Mouse (Mus musculus) heart, embryonic 10.5 days (tissue): ENCODE results near the gene Pgpep1l. TPM values are rescaled to one million over a fixed set of nuclear protein-coding genes. Genes with fewer than 3 reads are reported as not detected.

Source experiments
- DNase-seq: peaks from one replicate; pipeline ENCODE4 v3.0.0-alpha.2; 2017; ENCODE audit warnings: low spot score
- H3K27ac ChIP-seq: fragments of 300-500 bp; sonication (generic); 2 replicates; pipeline ENCODE4 v1.5.1; 2016; ENCODE audit warnings: mild to moderate bottlenecking
- H3K27me3 ChIP-seq: fragments of 300-500 bp; sonication (generic); 2 replicates; pipeline ENCODE4 v1.6.1; 2016; ENCODE audit warnings: mild to moderate bottlenecking; ENCODE audit not compliant: poor library complexity, insufficient read depth, severe bottlenecking
- H3K36me3 ChIP-seq: fragments of 300-500 bp; sonication (generic); 2 replicates; pipeline ENCODE4 v1.6.1; 2016; ENCODE audit warnings: mild to moderate bottlenecking, moderate library complexity
- H3K4me1 ChIP-seq: fragments of 300-500 bp; sonication (generic); 2 replicates; pipeline ENCODE4 v1.6.1; 2016; ENCODE audit warnings: mild to moderate bottlenecking
- H3K4me3 ChIP-seq: fragments of 300-500 bp; sonication (generic); 2 replicates; pipeline ENCODE4 v1.5.1; 2016; ENCODE audit warnings: mild to moderate bottlenecking, moderate library complexity
- H3K9me3 ChIP-seq: fragments of 300-500 bp; sonication (generic); 2 replicates; pipeline ENCODE4 v1.6.1; 2016; ENCODE audit warnings: mild to moderate bottlenecking, moderate library complexity
- WGBS: fragments of 180-500 bp; shearing (Covaris S2); methylation state at CpG from one replicate; pipeline ENCODE4 v1.1.7; 2016; 5-methylcytosine and 5-hydroxymethylcytosine counted together
- polyA plus RNA-seq: library from polyadenylated mRNA; unstranded; fragments of >200 nt; fragmentation: Nextera tagmentation; extraction: Ambion mirVana; gene quantifications from 2 replicates; pipeline ENCODE4 v1.2.1, GENCODE M21; 2016

Pgpep1l gene
- polyA plus RNA-seq, 1 experiment from 2014 or later = not detected

- H3K4me3 ChIP-seq = no peak overlapping the region
- H3K27me3 ChIP-seq = peaks cover 10% of the 10 kb centered on the region
- 39% methylated on average over 11 of the region's 11 CpGs for WGBS
- H3K36me3 ChIP-seq = no peaks in the 10 kb centered on the region
- no peak for DNase-seq
- 0 out of 2 replicates have a peak, but pooled peaks cover 6% of the 10 kb centered on the region for H3K4me1 ChIP-seq
- no peak overlapping the region for H3K27ac ChIP-seq
- no peaks in the 10 kb centered on the region for H3K9me3 ChIP-seq
Observed at GRCm38 (mm10) chr7:68239220-68239827, 24.7 kb downstream of the Pgpep1l start.

- no peak overlapping the region for H3K27ac ChIP-seq
- H3K27me3 ChIP-seq = peaks cover 10% of the 10 kb centered on the region
- 91% methylated on average over 8 of the region's 8 CpGs for WGBS
- peaks cover 15% of the 10 kb centered on the region for H3K4me1 ChIP-seq
- H3K4me3 ChIP-seq = no peak overlapping the region
- no peaks in the 10 kb centered on the region for H3K9me3 ChIP-seq
- H3K36me3 ChIP-seq = peaks cover under 1% of the 10 kb centered on the region; the same call in 1 of the 2 replicates
- no peak for DNase-seq
Observed at GRCm38 (mm10) chr7:68236817-68237216, 27.2 kb downstream of the Pgpep1l start.

GRCm38 (mm10) chr7:68233619-68234223 is 30.3 kb downstream of the Pgpep1l start:
- Histone ChIP-seq H3K4me3 (0 out of 2 replicates have a peak overlapping the region, but pooled peaks have one; percentile 9), H3K9me3 (no peaks in the 10 kb centered on the region), H3K36me3 (peaks cover 21% of the 10 kb centered on the region), H3K27me3 (no peaks in the 10 kb centered on the region; the same call in 1 of the 2 replicates), H3K4me1 (peaks cover 26% of the 10 kb centered on the region), H3K27ac (no peak overlapping the region)
- 22% methylated on average over 13 of the region's 13 CpGs for WGBS
- DNase-seq = peak; percentile 89

GRCm38 (mm10) chr7:68232521-68232920 is 31.5 kb downstream of the Pgpep1l start:
- Histone ChIP-seq H3K27ac (no peak overlapping the region), H3K4me1 (peaks cover 34% of the 10 kb centered on the region), H3K4me3 (no peak overlapping the region), H3K27me3 (no peaks in the 10 kb centered on the region), H3K36me3 (peaks cover 24% of the 10 kb centered on the region), H3K9me3 (no peaks in the 10 kb centered on the region)
- WGBS = 92% methylated on average over 5 of the region's 5 CpGs
- no peak for DNase-seq

- Histone ChIP-seq H3K4me3 (no peak overlapping the region), H3K27me3 (no peaks in the 10 kb centered on the region), H3K9me3 (no peaks in the 10 kb centered on the region), H3K27ac (no peak overlapping the region), H3K36me3 (peaks cover 41% of the 10 kb centered on the region), H3K4me1 (peaks cover 30% of the 10 kb centered on the region)
- DNase-seq = no peak
- 92% methylated on average over 9 of the region's 9 CpGs for WGBS
Observed at GRCm38 (mm10) chr7:68230831-68231230, 33.2 kb downstream of the Pgpep1l start.

- no peaks in the 10 kb centered on the region for H3K9me3 ChIP-seq
- no peak overlapping the region for H3K4me3 ChIP-seq
- no peak overlapping the region for H3K27ac ChIP-seq
- peaks cover 27% of the 10 kb centered on the region for H3K4me1 ChIP-seq
- H3K27me3 ChIP-seq = no peaks in the 10 kb centered on the region
- no peak for DNase-seq
- WGBS = 37% methylated on average over 6 of the region's 6 CpGs
- H3K36me3 ChIP-seq = peaks cover 62% of the 10 kb centered on the region
Observed at GRCm38 (mm10) chr7:68228491-68228890, 35.5 kb downstream of the Pgpep1l start.

GRCm38 (mm10) chr7:68227621-68228020 is 36.4 kb downstream of the Pgpep1l start:
- H3K27ac ChIP-seq = no peak overlapping the region
- no peaks in the 10 kb centered on the region for H3K27me3 ChIP-seq
- no peak overlapping the region for H3K4me3 ChIP-seq
- no peak for DNase-seq
- no peaks in the 10 kb centered on the region for H3K9me3 ChIP-seq
- H3K36me3 ChIP-seq = peaks cover 68% of the 10 kb centered on the region
- WGBS = 78% methylated on average over 4 of the region's 4 CpGs
- peaks cover 33% of the 10 kb centered on the region for H3K4me1 ChIP-seq

- DNase-seq = no peak
Observed at GRCm38 (mm10) chr7:68227021-68227420, 37.0 kb downstream of the Pgpep1l start.

GRCm38 (mm10) chr7:68225427-68226054 is 38.5 kb downstream of the Pgpep1l start:
- no peak for DNase-seq
- H3K27me3 ChIP-seq = no peaks in the 10 kb centered on the region
- 84% methylated on average over 9 of the region's 9 CpGs for WGBS
- H3K4me3 ChIP-seq = no peak overlapping the region
- H3K4me1 ChIP-seq = peaks cover 30% of the 10 kb centered on the region
- H3K9me3 ChIP-seq = no peaks in the 10 kb centered on the region
- no peak overlapping the region for H3K27ac ChIP-seq
- peaks cover 72% of the 10 kb centered on the region for H3K36me3 ChIP-seq

More at GRCm38 (mm10) chr7:68227021-68227420, 37.0 kb downstream of the Pgpep1l start:
- WGBS = 87% methylated on average over 11 of the region's 11 CpGs
- H3K4me1 ChIP-seq = peaks cover 35% of the 10 kb centered on the region
- no peaks in the 10 kb centered on the region for H3K9me3 ChIP-seq
- H3K4me3 ChIP-seq = no peak overlapping the region
- no peak overlapping the region for H3K27ac ChIP-seq
- H3K27me3 ChIP-seq = no peaks in the 10 kb centered on the region
- H3K36me3 ChIP-seq = peaks cover 74% of the 10 kb centered on the region

- DNase-seq = no peak
- Histone ChIP-seq H3K4me3 (no peak overlapping the region), H3K36me3 (peaks cover 76% of the 10 kb centered on the region), H3K27ac (no peak overlapping the region), H3K9me3 (no peaks in the 10 kb centered on the region), H3K27me3 (no peaks in the 10 kb centered on the region), H3K4me1 (peaks cover 25% of the 10 kb centered on the region)
- WGBS = 87% methylated on average over 5 of the region's 5 CpGs
Observed at GRCm38 (mm10) chr7:68224006-68224405, 40.0 kb downstream of the Pgpep1l start.

- Histone ChIP-seq H3K27me3 (no peaks in the 10 kb centered on the region), H3K4me1 (peaks cover 21% of the 10 kb centered on the region), H3K9me3 (no peaks in the 10 kb centered on the region), H3K27ac (no peak overlapping the region; the same call in 1 of the 2 replicates), H3K36me3 (peaks cover 82% of the 10 kb centered on the region), H3K4me3 (no peak overlapping the region)
- 56% methylated on average over 13 of the region's 13 CpGs for WGBS
- DNase-seq = no peak
Observed at GRCm38 (mm10) chr7:68223356-68223808, 40.7 kb downstream of the Pgpep1l start.

GRCm38 (mm10) chr7:68221677-68222230 is 42.3 kb downstream of the Pgpep1l start:
- Histone ChIP-seq H3K4me1 (peaks cover 14% of the 10 kb centered on the region; the same call in 1 of the 2 replicates), H3K36me3 (peaks cover 88% of the 10 kb centered on the region), H3K4me3 (no peak overlapping the region), H3K27me3 (no peaks in the 10 kb centered on the region), H3K27ac (no peak overlapping the region), H3K9me3 (no peaks in the 10 kb centered on the region)
- no peak for DNase-seq
- 87% methylated on average over 9 of the region's 9 CpGs for WGBS

GRCm38 (mm10) chr7:68218879-68219278 is 45.2 kb downstream of the Pgpep1l start:
- peaks cover 88% of the 10 kb centered on the region for H3K36me3 ChIP-seq
- WGBS = 89% methylated on average over 11 of the region's 11 CpGs

More at GRCm38 (mm10) chr7:68218879-68219278, 45.2 kb downstream of the Pgpep1l start:
- Histone ChIP-seq H3K27ac (no peak overlapping the region), H3K4me1 (peaks cover 10% of the 10 kb centered on the region; the same call in 1 of the 2 replicates), H3K27me3 (no peaks in the 10 kb centered on the region), H3K4me3 (no peak overlapping the region), H3K9me3 (no peaks in the 10 kb centered on the region)
- DNase-seq = no peak
